Mouse (Mus musculus) CH12.LX (cell line): ENCODE data around the gene Zfp46. TPM values are rescaled to one million over a fixed set of nuclear protein-coding genes. Genes with fewer than 3 reads are reported as not detected.

Source experiments
- DNase-seq: peaks from one replicate; pipeline ENCODE4 v3.0.0-alpha.2; 2013; ENCODE audit errors: extremely low read depth
- H3K27ac ChIP-seq: 2 replicates; pipeline ENCODE4 v1.5.1; 2012; ENCODE audit warnings: low read depth, mild to moderate bottlenecking, control low read depth, moderate library complexity; ENCODE audit not compliant: insufficient read depth
- H3K27me3 ChIP-seq: replicated peaks from 2 replicates; pipeline ENCODE3; 2012; ENCODE audit warnings: inconsistent platforms
- H3K36me3 ChIP-seq, 2 experiments: replicated peaks in 1 of 2; 2 replicates each; pipeline versions ENCODE3 to v1.6.1; 2012; ENCODE audit warnings: inconsistent platforms in 1 of 2, low read length in 1 of 2, mild to moderate bottlenecking in 1 of 2, mixed read lengths in 1 of 2, moderate library complexity in 1 of 2; ENCODE audit not compliant: control insufficient read depth in 1 of 2, insufficient read depth in 1 of 2
- H3K4me1 ChIP-seq, 2 experiments: 2 replicates each; pipeline ENCODE4 v1.6.1; 2012; ENCODE audit warnings: inconsistent platforms in 1 of 2, moderate library complexity in 1 of 2; ENCODE audit not compliant: insufficient read depth in 2 of 2, control insufficient read depth in 1 of 2
- H3K4me2 ChIP-seq: 2 replicates; pipeline ENCODE4 v1.6.1; 2012; ENCODE audit warnings: low read depth, mild to moderate bottlenecking, control low read depth; ENCODE audit not compliant: poor library complexity, insufficient read depth, severe bottlenecking
- H3K4me3 ChIP-seq, 3 experiments: fragments of 150-350 bp in 1 of 3; sonication (generic) in 1 of 3; replicated peaks in 1 of 3; 2 replicates each; pipeline versions ENCODE3 to v1.5.1; 2011 to 2012; ENCODE audit warnings: low read depth in 2 of 3, low read length in 2 of 3, mild to moderate bottlenecking in 2 of 3, moderate library complexity in 2 of 3, control low read depth in 1 of 3, improper control_type of control experiment in 1 of 3, inconsistent platforms in 1 of 3, mixed read lengths in 1 of 3; ENCODE audit not compliant: poor library complexity in 1 of 3
- H3K79me2 ChIP-seq: replicated peaks from 2 replicates; pipeline ENCODE4 v1.6.1; 2012; ENCODE audit warnings: mild to moderate bottlenecking, moderate library complexity; ENCODE audit not compliant: control insufficient read depth, poor library complexity, insufficient read depth, severe bottlenecking; ENCODE audit errors: extremely low read depth
- H3K9ac ChIP-seq: 2 replicates; pipeline ENCODE4 v1.6.1; 2012; ENCODE audit warnings: low read depth, mild to moderate bottlenecking, control low read depth, moderate library complexity; ENCODE audit not compliant: insufficient read depth
- H3K9me3 ChIP-seq: replicated peaks from 2 replicates; pipeline ENCODE3; 2012; ENCODE audit warnings: low read length, inconsistent platforms, mixed read lengths
- BHLHE40 ChIP-seq: IDR thresholded peaks from 2 replicates; pipeline ENCODE4 v1.6.1; 2011; ENCODE audit warnings: mild to moderate bottlenecking, low read depth, low read length, improper control_type of control experiment
- CHD1 ChIP-seq: IDR thresholded peaks from 2 replicates; pipeline ENCODE4 v1.6.1; 2012; ENCODE audit warnings: low read depth, low read length, improper control_type of control experiment, inconsistent platforms
- CHD2 ChIP-seq: IDR thresholded peaks from 2 replicates; pipeline ENCODE4 v1.6.1; 2011; ENCODE audit warnings: low read length, improper control_type of control experiment
- E2F4 ChIP-seq: IDR thresholded peaks from 2 replicates; pipeline ENCODE4 v1.6.1; 2011; ENCODE audit warnings: low read depth, low read length, improper control_type of control experiment; ENCODE audit not compliant: insufficient replicate concordance
- ELF1 ChIP-seq: IDR thresholded peaks from 2 replicates; pipeline ENCODE4 v1.6.1; 2014; ENCODE audit warnings: low read depth, mild to moderate bottlenecking, inconsistent platforms, low read length, improper control_type of control experiment
- EP300 ChIP-seq: IDR thresholded peaks from 2 replicates; pipeline ENCODE4 v1.6.1; 2011; ENCODE audit warnings: low read length, improper control_type of control experiment
- ETS1 ChIP-seq: conservative IDR thresholded peaks from 2 replicates; pipeline ENCODE4 v1.6.1; 2012; ENCODE audit warnings: low read depth, mild to moderate bottlenecking, inconsistent platforms, low read length, improper control_type of control experiment, moderate library complexity
- GABPA ChIP-seq: IDR thresholded peaks from 2 replicates; pipeline ENCODE4 v1.6.1; 2012; ENCODE audit warnings: low read depth, low read length, improper control_type of control experiment, inconsistent platforms; ENCODE audit not compliant: insufficient replicate concordance
- JUN ChIP-seq: IDR thresholded peaks from 2 replicates; pipeline ENCODE4 v1.6.1; 2011; ENCODE audit warnings: low read depth, mild to moderate bottlenecking, low read length, improper control_type of control experiment, moderate library complexity; ENCODE audit not compliant: insufficient read depth
- JUND ChIP-seq: conservative IDR thresholded peaks from 2 replicates; pipeline ENCODE4 v1.6.1; 2011; ENCODE audit warnings: low read depth, low read length, improper control_type of control experiment
- KAT2A ChIP-seq: IDR thresholded peaks from 2 replicates; pipeline ENCODE4 v1.6.1; 2012; ENCODE audit warnings: low read length, improper control_type of control experiment, inconsistent platforms; ENCODE audit not compliant: insufficient replicate concordance
- MAX ChIP-seq: IDR thresholded peaks from 2 replicates; pipeline ENCODE4 v1.6.1; 2011; ENCODE audit warnings: low read length, improper control_type of control experiment
- MAZ ChIP-seq: IDR thresholded peaks from 2 replicates; pipeline ENCODE4 v1.6.1; 2012; ENCODE audit warnings: low read depth, mild to moderate bottlenecking, inconsistent platforms, low read length, improper control_type of control experiment, moderate library complexity
- MEF2A ChIP-seq: IDR thresholded peaks from 2 replicates; pipeline ENCODE4 v1.6.1; 2014; ENCODE audit warnings: low read depth, mild to moderate bottlenecking, inconsistent platforms, low read length, improper control_type of control experiment, borderline replicate concordance
- MXI1 ChIP-seq: IDR thresholded peaks from 2 replicates; pipeline ENCODE4 v1.6.1; 2011; ENCODE audit warnings: mild to moderate bottlenecking, low read depth, low read length, improper control_type of control experiment
- MYC ChIP-seq: IDR thresholded peaks from 2 replicates; pipeline ENCODE4 v1.6.1; 2011; ENCODE audit warnings: low read depth, mild to moderate bottlenecking, improper control_type of control experiment, low read length
- NELFE ChIP-seq: IDR thresholded peaks from 2 replicates; pipeline ENCODE4 v1.6.1; 2011; ENCODE audit warnings: low read depth, low read length, improper control_type of control experiment
- NRF1 ChIP-seq: IDR thresholded peaks from 2 replicates; pipeline ENCODE4 v1.6.1; 2014; ENCODE audit warnings: low read depth, mild to moderate bottlenecking, inconsistent platforms, low read length, improper control_type of control experiment, moderate library complexity
- PAX5 ChIP-seq: IDR thresholded peaks from 2 replicates; pipeline ENCODE4 v1.6.1; 2012; ENCODE audit warnings: low read length, inconsistent platforms, mixed read lengths
- POLR2A ChIP-seq: IDR thresholded peaks from 2 replicates; pipeline ENCODE4 v1.6.1; 2011; ENCODE audit warnings: low read depth, mild to moderate bottlenecking, improper control_type of control experiment, low read length
- RAD21 ChIP-seq: IDR thresholded peaks from 2 replicates; pipeline ENCODE4 v1.6.1; 2011; ENCODE audit warnings: low read depth, mild to moderate bottlenecking, low read length, improper control_type of control experiment, moderate library complexity
- SIN3A ChIP-seq: IDR thresholded peaks from 2 replicates; pipeline ENCODE4 v1.6.1; 2012; ENCODE audit warnings: low read length, improper control_type of control experiment, inconsistent platforms
- SMC3 ChIP-seq: IDR thresholded peaks from 2 replicates; pipeline ENCODE4 v1.6.1; 2011; ENCODE audit warnings: low read depth, low read length, improper control_type of control experiment
- TBP ChIP-seq: conservative IDR thresholded peaks from 2 replicates; pipeline ENCODE4 v1.6.1; 2011; ENCODE audit warnings: low read depth, low read length, improper control_type of control experiment
- TCF12 ChIP-seq: IDR thresholded peaks from 2 replicates; pipeline ENCODE4 v1.6.1; 2014; ENCODE audit warnings: low read depth, mild to moderate bottlenecking, inconsistent platforms, low read length, improper control_type of control experiment
- UBTF ChIP-seq: IDR thresholded peaks from 2 replicates; pipeline ENCODE4 v1.6.1; 2012; ENCODE audit warnings: low read depth, mild to moderate bottlenecking, inconsistent platforms, low read length, improper control_type of control experiment, moderate library complexity
- USF1 ChIP-seq: IDR thresholded peaks from 2 replicates; pipeline ENCODE4 v1.6.1; 2014; ENCODE audit warnings: low read depth, mild to moderate bottlenecking, inconsistent platforms, low read length, improper control_type of control experiment
- USF2 ChIP-seq: conservative IDR thresholded peaks from 2 replicates; pipeline ENCODE4 v1.6.1; 2011; ENCODE audit warnings: low read depth, low read length, improper control_type of control experiment
- ZC3H11A ChIP-seq: IDR thresholded peaks from 2 replicates; pipeline ENCODE4 v1.6.1; 2012; ENCODE audit warnings: low read depth, mild to moderate bottlenecking, inconsistent platforms, low read length, improper control_type of control experiment
- ZKSCAN1 ChIP-seq: IDR thresholded peaks from 2 replicates; pipeline ENCODE4 v1.6.1; 2012; ENCODE audit warnings: low read depth, inconsistent platforms, low read length, improper control_type of control experiment, borderline replicate concordance
- ZMIZ1 ChIP-seq: IDR thresholded peaks from 2 replicates; pipeline ENCODE4 v1.6.1; 2012; ENCODE audit warnings: low read depth, mild to moderate bottlenecking, inconsistent platforms, low read length, improper control_type of control experiment
- ZNF384 ChIP-seq: IDR thresholded peaks from 2 replicates; pipeline ENCODE4 v1.6.1; 2012; ENCODE audit warnings: low read depth, low read length, improper control_type of control experiment, inconsistent platforms
- dilution Hi-C: fragments of 300-500 bp; cut with MboI; formaldehyde crosslinking; loops from 2 replicates; pipeline ENCODE4 v1.14.3; 2020; ENCODE audit warnings: low sequenced_read_pairs; ENCODE audit not compliant: extremely low pct_unique_long_range_greater_than_20kb, extremely low pct_ligation_motif_present
- in situ Hi-C: fragments of 300-500 bp; cut with MboI; formaldehyde crosslinking; loops from 3 replicates; pipeline ENCODE4 v1.14.3; 2019; ENCODE audit warnings: low sequenced_read_pairs, low pct_ligation_motif_present, low pct_unique_long_range_greater_than_20kb, mixed read lengths
- polyA plus RNA-seq: library from polyadenylated mRNA; unstranded; fragments of >175 nt; gene quantifications from 2 replicates; pipeline ENCODE4 v1.2.1, GENCODE M21; 2012; ENCODE audit warnings: low read depth; ENCODE audit not compliant: insufficient read length
- total RNA-seq, 2 experiments: library from RNA; depleted of rRNA; stranded (reverse); fragments of 300-350 nt in 1 of 2; fragments of >200 nt in 1 of 2; gene quantifications; 2 replicates each; pipeline ENCODE4 v1.2.3; 2012 to 2014

Zfp46 gene
- total and polyA plus RNA-seq, 3 experiments, result 2.8 to 7.2 (median 4.1) TPM

DNA sequence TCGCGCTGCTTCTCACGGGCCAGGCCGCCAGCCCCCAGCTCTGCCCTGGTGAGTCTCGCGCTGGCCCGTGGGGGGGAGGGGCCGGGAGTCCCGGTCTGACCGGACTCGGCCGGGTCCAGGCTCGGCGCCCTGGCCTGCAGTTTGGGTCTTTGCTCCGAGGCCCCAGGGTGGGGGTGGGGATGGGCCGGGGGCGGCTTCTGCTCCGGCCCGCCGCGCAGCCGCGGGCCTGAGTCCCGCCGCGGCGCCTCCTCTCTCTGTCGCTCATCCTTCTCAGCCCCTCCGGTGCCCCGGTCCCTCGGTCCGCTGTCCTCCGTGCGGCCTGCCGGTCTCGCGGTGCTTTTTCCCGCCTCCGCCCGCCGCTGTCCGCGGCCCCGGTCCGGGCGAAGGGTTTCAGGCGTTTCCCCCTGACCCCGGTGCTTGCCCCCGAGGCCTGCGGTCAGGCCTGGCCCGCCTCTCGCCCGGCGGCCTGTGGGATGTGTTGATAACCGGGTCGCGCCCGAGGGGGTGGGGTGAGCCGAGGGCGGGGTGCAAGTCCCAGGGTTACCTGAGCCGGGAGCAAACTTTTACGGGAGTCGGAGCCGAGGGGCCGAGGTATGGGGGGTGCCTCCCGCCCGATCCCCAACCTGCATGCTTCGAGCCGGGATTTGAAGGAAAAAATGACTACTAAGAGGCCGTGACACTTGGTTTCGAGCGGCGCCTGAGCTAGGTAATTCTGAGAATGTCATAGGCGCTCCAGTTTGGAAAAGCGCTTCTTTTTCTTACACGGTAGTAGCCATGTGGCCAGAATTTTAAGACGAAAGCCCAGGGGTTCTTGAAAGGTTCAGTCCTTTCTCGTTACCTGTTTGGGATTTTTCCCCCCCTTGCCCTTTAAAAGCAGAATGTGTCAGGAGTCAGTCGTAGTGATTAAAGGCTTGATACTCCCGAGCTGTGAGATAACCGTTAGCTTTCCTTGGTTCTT, 26.8 kb downstream of the Zfp46 start:
- DNase-seq, result peak; percentile 43
- dilution Hi-C loops (no loop called here), in situ Hi-C loops (loop anchor here (5.0 kb wide), 1 partner anchor 39 kb away; no protein-coding TSS in a partner anchor)
- peak overlapping the region; percentile 95 for H3K4me2 ChIP-seq
- peaks cover 2 to 36% of the 10 kb centered on the region in 2 experiments; a peak in 2 of 4 replicates for H3K4me1 ChIP-seq
- peaks cover 2 to 4% of the 10 kb centered on the region in 2 experiments for H3K36me3 ChIP-seq
- peak overlapping the region; percentile 83 for H3K27ac ChIP-seq
- H3K79me2 ChIP-seq, result peaks cover 41% of the 10 kb centered on the region
- no peaks in the 10 kb centered on the region for H3K9me3 ChIP-seq
- H3K27me3 ChIP-seq, result no peaks in the 10 kb centered on the region
- no peak for TF ChIP-seq MEF2A
- TF ChIP-seq BHLHE40, result no peak; the same call in 1 of the 2 replicates
- TF ChIP-seq UBTF, result peak; percentile 90
- TF ChIP-seq KAT2A, result no peak
- TF ChIP-seq MXI1, result peak; percentile 67
- TF ChIP-seq MAX, result no peak
- no peak for TF ChIP-seq USF2
- no peak for TF ChIP-seq PAX5
- TF ChIP-seq ZKSCAN1, result no peak
- TF ChIP-seq CHD2, result no peak
- TF ChIP-seq EP300, result no peak
- TF ChIP-seq ZNF384, result no peak
- TF ChIP-seq GABPA, result no peak
- TF ChIP-seq ZMIZ1, result no peak
- TF ChIP-seq USF1, result no peak
- TF ChIP-seq POLR2A, result peak; percentile 10; the same call in 1 of the 2 replicates
- TF ChIP-seq RAD21, result no peak
- TF ChIP-seq NRF1, result peak; percentile 53
- TF ChIP-seq SMC3, result no peak
- TF ChIP-seq ZC3H11A, result no peak
- peak; percentile 72 for TF ChIP-seq SIN3A
- no peak for TF ChIP-seq ETS1
- no peak for TF ChIP-seq JUN
- TF ChIP-seq E2F4, result no peak
- TF ChIP-seq NELFE, result 0 out of 2 replicates have a peak, but pooled peaks have one; percentile 2
- no peak for TF ChIP-seq JUND
- 0 out of 2 replicates have a peak, but pooled peaks have one; percentile 13 for TF ChIP-seq MYC
- TF ChIP-seq MAZ, result peak; percentile 68; the same call in 1 of the 2 replicates
- no peak; the same call in none of the 2 replicates for TF ChIP-seq CHD1
- no peak for TF ChIP-seq TCF12
- no peak for TF ChIP-seq ELF1
- TF ChIP-seq TBP, result no peak
- peak overlapping the region; percentile 99 for H3K9ac ChIP-seq
- peak overlapping the region; percentile 72 to 95 (median 84) for H3K4me3 ChIP-seq
